Mouse (Mus musculus) spleen, postnatal 14 days (tissue): ENCODE measurements around the gene Kcnh5.

Experiments used
- DNase-seq, 2 experiments: peaks; one replicate each; pipeline ENCODE4 v3.0.0; 2021 to 2022; ENCODE audit warnings: low spot score in 2 of 2

Gene Kcnh5

GRCm38 (mm10) chr12:74952661-74953060 lies 224.5 kb downstream of the Kcnh5 start:
- DNase-seq: no peak

- no peak for DNase-seq
Measured at GRCm38 (mm10) chr12:74951124-74952115, 225.7 kb downstream of the Kcnh5 start.

GRCm38 (mm10) chr12:74901331-74901730 lies 275.8 kb downstream of the Kcnh5 start:
- no peak for DNase-seq

GRCm38 (mm10) chr12:74900777-74901176 lies 276.4 kb downstream of the Kcnh5 start:
- DNase-seq: no peak

GRCm38 (mm10) chr12:74899055-74899454 lies 278.1 kb downstream of the Kcnh5 start:
- no peak for DNase-seq

GRCm38 (mm10) chr12:74898211-74898610 lies 278.9 kb downstream of the Kcnh5 start:
- DNase-seq: no peak

- no peak for DNase-seq
Measured at GRCm38 (mm10) chr12:74894870-74895423, 282.2 kb downstream of the Kcnh5 start.

GRCm38 (mm10) chr12:74889419-74889818 lies 287.7 kb downstream of the Kcnh5 start:
- DNase-seq: no peak

GRCm38 (mm10) chr12:74887064-74887463 lies 290.1 kb downstream of the Kcnh5 start:
- no peak for DNase-seq

- no peak for DNase-seq
Measured at GRCm38 (mm10) chr12:74881344-74881743, 295.8 kb downstream of the Kcnh5 start.

- no peak for DNase-seq
Measured at GRCm38 (mm10) chr12:74855666-74856065, 321.5 kb downstream of the Kcnh5 start.

GRCm38 (mm10) chr12:74854263-74854662 lies 322.9 kb downstream of the Kcnh5 start:
- no peak for DNase-seq

- no peak for DNase-seq
Measured at GRCm38 (mm10) chr12:74850323-74850722, 326.8 kb downstream of the Kcnh5 start.

- DNase-seq: no peak
Measured at GRCm38 (mm10) chr12:74849912-74850311, 327.2 kb downstream of the Kcnh5 start.

GRCm38 (mm10) chr12:74848611-74849347 lies 328.4 kb downstream of the Kcnh5 start:
- DNase-seq: no peak
